Mouse (Mus musculus) 3T3-L1 (cell line): Measurements from ENCODE around the gene Nuak2.
"Not testable (repeated sequence)": the region's sequence is repeated elsewhere in the genome, so short reads cannot be mapped to it uniquely, and the experiment has no call there.

Experiments used
- DNase-seq: peaks from one replicate; pipeline ENCODE4 v3.0.0-alpha.2; 2015; ENCODE audit warnings: low read depth, low spot score

Nuak2 gene

GRCm38 (mm10) chr1:132326777-132327176 lies 10.9 kb downstream of the Nuak2 start:
- DNase-seq, result no peak

GRCm38 (mm10) chr1:132327477-132327876 lies 11.6 kb downstream of the Nuak2 start:
- no peak for DNase-seq

- DNase-seq, result no peak
Observed at GRCm38 (mm10) chr1:132328565-132328964, 12.6 kb downstream of the Nuak2 start.

- no peak for DNase-seq
Observed at GRCm38 (mm10) chr1:132329656-132330055, 13.7 kb downstream of the Nuak2 start.

GRCm38 (mm10) chr1:132330397-132330796 lies 14.5 kb downstream of the Nuak2 start:
- no peak for DNase-seq

GRCm38 (mm10) chr1:132331283-132331682 lies 15.4 kb downstream of the Nuak2 start:
- no peak for DNase-seq

- DNase-seq, result no peak
Observed at GRCm38 (mm10) chr1:132333201-132333600, 17.3 kb downstream of the Nuak2 start.

GRCm38 (mm10) chr1:132333675-132334141 lies 17.8 kb downstream of the Nuak2 start:
- DNase-seq, result peak; percentile 77

GRCm38 (mm10) chr1:132334178-132334801 lies 18.4 kb downstream of the Nuak2 start:
- DNase-seq, result no peak

GRCm38 (mm10) chr1:132335378-132335965 lies 19.5 kb downstream of the Nuak2 start:
- DNase-seq, result peak; percentile 97

- DNase-seq, result no peak
Observed at GRCm38 (mm10) chr1:132336921-132337320, 21.0 kb downstream of the Nuak2 start.

GRCm38 (mm10) chr1:132338027-132338660 lies 22.2 kb downstream of the Nuak2 start:
- no peak for DNase-seq

GRCm38 (mm10) chr1:132341731-132342501 lies 26.0 kb downstream of the Nuak2 start:
- DNase-seq, result no peak

- no peak for DNase-seq
Observed at GRCm38 (mm10) chr1:132342518-132342917, 26.6 kb downstream of the Nuak2 start.

GRCm38 (mm10) chr1:132343191-132343590 lies 27.3 kb downstream of the Nuak2 start:
- DNase-seq, result no peak

GRCm38 (mm10) chr1:132343656-132344055 lies 27.7 kb downstream of the Nuak2 start:
- DNase-seq, result no peak

GRCm38 (mm10) chr1:132345514-132345913 lies 29.6 kb downstream of the Nuak2 start:
- DNase-seq, result no peak

GRCm38 (mm10) chr1:132346134-132346851 lies 30.4 kb downstream of the Nuak2 start:
- DNase-seq, result peak; percentile 88

- DNase-seq, result no peak
Observed at GRCm38 (mm10) chr1:132346951-132347350, 31.0 kb downstream of the Nuak2 start.

- DNase-seq, result no peak
Observed at GRCm38 (mm10) chr1:132348401-132348800, 32.5 kb downstream of the Nuak2 start.

- not testable (repeated sequence) for DNase-seq
Observed at GRCm38 (mm10) chr1:132349049-132349448, 33.1 kb downstream of the Nuak2 start.
